Mouse (Mus musculus) embryonic fibroblast, embryonic 13.5 days (primary cell): ENCODE data around the gene Gnl1. TPM values are rescaled to one million over a fixed set of nuclear protein-coding genes. Genes with fewer than 3 reads are reported as not detected.
A peak's percentile ranks its signal among the peaks of the same experiment; 100 is the strongest.
"Not testable (repeated sequence)": the region's sequence is repeated elsewhere in the genome, so short reads cannot be mapped to it uniquely, and the experiment has no call there.

Source experiments
- H3K27ac ChIP-seq: 2 replicates; pipeline ENCODE4 v1.5.1; 2012; ENCODE audit warnings: low read length, control low read depth, inconsistent platforms; ENCODE audit not compliant: insufficient read depth
- H3K4me1 ChIP-seq: 2 replicates; pipeline ENCODE4 v1.6.1; 2011; ENCODE audit warnings: low read length; ENCODE audit not compliant: control insufficient read depth, insufficient read depth
- H3K4me3 ChIP-seq: 2 replicates; pipeline ENCODE4 v1.5.1; 2011; ENCODE audit warnings: mild to moderate bottlenecking, control low read depth, low read length; ENCODE audit not compliant: insufficient read depth
- CTCF ChIP-seq: IDR thresholded peaks from 2 replicates; pipeline ENCODE4 v1.5.1; 2011; ENCODE audit warnings: mild to moderate bottlenecking, control low read depth, low read length, moderate library complexity, borderline replicate concordance; ENCODE audit not compliant: insufficient read depth
- POLR2A ChIP-seq: IDR thresholded peaks from 2 replicates; pipeline ENCODE4 v1.6.1; 2011; ENCODE audit warnings: low read depth, mild to moderate bottlenecking, control low read depth, low read length, moderate library complexity
- polyA plus RNA-seq: library from polyadenylated mRNA; stranded (reverse); fragments of >200 nt; gene quantifications from 2 replicates; pipeline ENCODE4 v1.2.4, GENCODE M21; 2011; ENCODE audit warnings: low read depth; ENCODE audit not compliant: missing spikeins, insufficient read length

The Gnl1 gene
- 40.0 and 40.9 TPM in 2 replicates for polyA plus RNA-seq

DNA sequence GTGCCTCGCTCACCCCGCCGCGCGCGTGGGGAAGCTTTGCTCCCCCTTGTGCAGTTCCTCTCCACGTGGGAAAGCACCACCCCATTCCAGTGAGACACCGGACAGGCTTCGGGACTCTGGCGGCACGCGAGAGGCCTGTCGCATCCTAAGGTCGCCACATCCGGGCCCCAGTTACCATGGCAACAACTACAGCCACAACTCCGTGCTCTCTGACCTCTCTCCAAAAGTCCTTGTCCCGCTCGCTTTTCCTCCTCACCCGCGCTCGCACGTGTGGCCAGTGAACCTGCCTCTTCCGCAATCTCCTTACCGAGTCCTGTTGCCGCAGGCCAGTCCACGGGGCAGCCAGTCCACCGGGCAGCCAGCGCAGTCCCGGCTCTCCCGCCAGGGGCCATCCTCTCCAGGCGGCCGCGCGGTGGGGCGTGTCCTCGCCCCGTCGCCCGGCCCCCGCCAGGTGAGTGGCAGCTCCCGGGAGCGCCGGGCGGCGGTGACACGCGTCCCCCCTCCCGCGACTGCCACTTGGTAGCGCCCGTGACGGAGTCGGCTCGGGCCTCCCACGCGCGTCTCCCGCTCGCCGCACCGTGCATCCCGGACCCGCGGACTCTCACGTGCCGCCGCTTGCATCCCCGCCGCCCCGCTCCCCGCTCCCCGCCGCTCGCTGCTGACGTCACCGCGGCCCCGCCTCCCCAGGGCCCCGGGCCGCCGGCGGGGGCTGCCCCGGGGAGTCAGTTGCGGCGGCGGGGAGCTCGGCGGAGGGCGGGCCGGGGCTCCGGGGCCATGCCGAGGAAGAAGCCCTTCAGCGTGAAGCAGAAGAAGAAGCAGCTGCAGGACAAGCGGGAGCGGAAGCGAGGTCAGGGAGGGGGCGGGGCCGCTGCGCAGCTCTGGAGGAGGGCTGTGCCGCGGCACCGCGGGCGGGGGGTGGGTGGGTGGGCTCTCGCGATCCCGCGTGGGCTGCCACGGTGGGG is at the start of gene Gnl1, which contains the start of gene Prr3:
TSS of gene Gnl1 (plus strand) at position 451 of the 962 bp plus-strand sequence.
TSS of gene Prr3 (minus strand) at position 836 of the 962 bp plus-strand sequence.
- Histone ChIP-seq H3K4me1 (peaks cover 9% of the 10 kb centered on the region; the same call in 1 of the 2 replicates), H3K27ac (peak within 1 kb of the TSS; percentile 95), H3K4me3 (peak within 1 kb of the TSS; percentile 86)
- TF ChIP-seq CTCF (no peak), POLR2A (peak; percentile 51)

DNA sequence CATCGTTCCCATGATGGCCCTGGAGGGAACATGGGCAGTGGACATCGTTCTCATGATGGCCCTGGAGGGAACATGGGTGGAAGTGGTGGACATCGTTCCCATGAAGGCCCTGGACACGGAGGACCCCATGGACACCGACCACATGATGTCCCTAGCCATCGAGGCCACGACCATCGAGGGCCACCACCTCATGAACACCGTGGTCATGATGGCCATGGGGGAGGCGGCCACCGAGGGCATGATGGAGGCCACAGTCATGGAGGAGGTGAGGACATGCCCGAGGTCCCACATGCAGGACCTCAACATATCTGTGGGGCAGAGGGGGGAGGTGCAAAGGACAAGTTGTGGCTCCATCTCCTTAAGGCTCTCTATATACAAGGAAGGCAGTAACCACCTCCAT is 49.0 kb upstream of the Gnl1 start:
- Histone ChIP-seq H3K4me1 (no peaks in the 10 kb centered on the region), H3K4me3 (no peak overlapping the region), H3K27ac (no peak overlapping the region)
- no peak for TF ChIP-seq POLR2A
- no peak for TF ChIP-seq CTCF

DNA sequence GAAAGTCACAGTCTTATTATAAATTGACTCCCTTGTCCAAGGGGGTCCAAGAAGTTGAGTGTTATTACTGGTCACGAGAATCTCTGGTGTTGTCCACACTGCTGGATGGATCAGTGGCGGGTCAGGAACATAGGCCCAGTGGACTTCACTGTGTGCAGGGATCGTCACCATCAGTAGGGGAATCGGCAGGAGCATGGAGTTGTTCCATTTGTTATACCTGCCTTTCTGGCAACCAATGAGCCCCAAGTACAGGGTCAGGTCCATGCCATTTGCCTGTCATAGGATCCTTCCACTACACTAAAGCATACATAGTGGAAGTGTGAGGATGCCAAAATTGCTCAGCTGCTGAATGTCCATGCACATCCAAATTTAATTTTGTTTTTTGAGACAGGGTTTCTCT is 47.0 kb upstream of the Gnl1 start:
- H3K27ac ChIP-seq = no peak overlapping the region
- no peak overlapping the region for H3K4me3 ChIP-seq
- TF ChIP-seq POLR2A = no peak
- no peak for TF ChIP-seq CTCF
- H3K4me1 ChIP-seq = no peaks in the 10 kb centered on the region

DNA sequence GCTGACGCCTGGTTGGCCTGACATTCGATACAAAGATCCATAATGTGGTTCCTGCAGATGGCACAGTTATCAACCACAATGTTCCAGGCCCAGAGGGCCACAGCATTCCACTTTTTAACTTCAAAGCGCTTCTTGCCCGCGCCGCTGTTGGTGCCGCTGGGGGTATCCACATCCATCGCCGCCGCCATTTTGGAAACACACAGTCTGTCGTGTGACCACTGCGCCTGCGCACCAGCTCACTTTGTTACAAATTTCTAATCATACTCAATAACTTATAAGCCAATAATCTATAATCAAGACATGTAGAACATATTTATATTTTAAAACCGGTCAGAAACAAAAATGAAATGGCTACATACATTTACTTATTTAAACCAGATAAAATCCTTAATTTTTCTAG is 43.9 kb upstream of the Gnl1 start:
- not testable (repeated sequence) for H3K27ac ChIP-seq, H3K4me1 ChIP-seq, H3K4me3 ChIP-seq

DNA sequence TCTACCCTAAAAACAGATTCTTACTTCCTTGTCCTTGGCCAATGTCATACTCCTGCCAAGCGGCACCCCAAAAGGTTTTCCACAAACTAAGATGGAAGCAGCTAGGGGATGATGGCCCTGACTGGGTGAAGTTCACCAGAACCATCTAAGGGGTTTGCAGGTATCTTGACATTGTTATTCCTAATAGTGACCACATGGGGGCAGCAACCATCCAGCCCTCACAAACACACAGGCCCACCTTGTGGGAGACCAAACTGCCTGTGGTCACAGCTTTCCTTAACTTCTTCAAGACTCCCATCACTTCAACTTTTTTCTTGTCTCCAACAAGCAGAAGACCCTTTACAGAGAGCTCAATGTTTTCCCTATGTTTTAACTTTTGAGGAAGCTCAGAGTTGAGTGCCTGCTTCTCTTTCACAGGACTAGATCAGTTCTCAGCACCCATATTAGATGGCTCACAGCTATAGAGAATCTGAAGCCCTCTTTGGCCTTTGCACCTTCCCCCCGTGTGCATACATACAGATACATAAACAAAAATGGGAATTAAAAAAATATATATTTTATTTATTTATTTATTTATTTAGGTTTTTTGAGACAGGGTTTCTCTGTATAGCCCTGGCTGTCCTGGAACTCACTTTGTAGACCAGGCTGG is 41.8 kb upstream of the Gnl1 start:
- TF ChIP-seq CTCF (peak; percentile 56; the same call in 1 of the 2 replicates), POLR2A (no peak)
- Histone ChIP-seq H3K27ac (no peak overlapping the region), H3K4me1 (no peaks in the 10 kb centered on the region), H3K4me3 (no peak overlapping the region)

DNA sequence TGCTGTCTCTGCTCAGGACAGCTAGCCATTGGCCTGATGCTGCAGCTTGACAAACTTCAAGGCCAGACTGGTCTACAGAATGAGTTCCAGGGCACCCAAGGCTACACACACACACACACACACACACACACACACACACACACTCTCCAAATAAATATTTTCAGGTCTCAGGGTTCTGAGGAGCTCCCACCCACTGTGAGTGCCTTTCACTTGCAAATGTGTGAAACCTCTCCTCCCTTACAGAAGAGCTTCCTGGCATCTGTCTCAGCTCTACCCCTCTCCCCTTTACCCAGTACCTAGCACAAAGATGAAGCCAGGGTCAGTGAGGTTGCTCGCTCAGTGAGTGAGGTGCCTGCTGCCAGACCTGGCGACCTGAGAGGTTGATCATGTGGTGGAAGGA is 40.5 kb upstream of the Gnl1 start:
- Histone ChIP-seq H3K4me3 (no peak overlapping the region), H3K27ac (no peak overlapping the region), H3K4me1 (no peaks in the 10 kb centered on the region)
- TF ChIP-seq POLR2A = no peak
- no peak for TF ChIP-seq CTCF

DNA sequence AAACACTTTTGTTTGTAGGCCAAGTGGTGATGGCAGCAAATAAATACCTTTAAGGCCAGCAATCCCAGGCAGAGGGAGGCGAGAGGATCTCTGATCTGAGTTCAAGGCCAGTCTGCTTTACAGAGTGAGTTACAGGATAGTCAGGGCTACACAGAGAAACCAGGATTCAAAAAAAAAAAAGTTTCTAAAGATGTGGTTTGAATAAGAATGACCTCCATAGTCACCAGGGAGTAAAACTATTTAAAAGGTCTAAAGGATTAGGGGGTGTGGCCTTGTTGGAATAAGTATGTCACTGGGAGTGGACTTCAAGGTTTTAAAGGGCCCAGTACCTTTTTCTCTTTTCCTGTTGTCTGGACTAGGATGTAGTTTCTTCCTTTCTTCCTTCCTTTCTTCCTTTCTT is 39.7 kb upstream of the Gnl1 start:
- H3K4me1 ChIP-seq = no peaks in the 10 kb centered on the region
- TF ChIP-seq POLR2A (no peak), CTCF (no peak)
- no peak overlapping the region for H3K4me3 ChIP-seq
- no peak overlapping the region for H3K27ac ChIP-seq

DNA sequence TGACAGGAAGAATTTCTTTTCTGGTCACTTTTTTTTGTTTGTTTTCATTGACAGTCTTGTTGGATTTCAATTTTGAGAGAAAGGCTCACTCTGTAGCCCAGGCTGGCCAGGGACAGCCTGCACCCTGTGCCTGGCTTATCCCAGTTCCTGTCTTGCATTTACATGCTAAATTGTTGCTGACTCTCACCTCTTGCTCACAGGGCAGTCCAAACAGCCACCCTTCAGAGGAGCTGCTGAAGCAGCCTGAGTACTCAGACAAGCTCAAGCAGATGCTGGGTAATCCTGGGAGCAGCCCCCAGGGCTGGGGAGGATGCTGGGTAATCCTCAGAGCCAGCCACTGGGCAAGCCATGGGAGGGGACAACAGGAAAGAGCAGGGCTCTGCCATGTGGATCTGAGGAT is 28.7 kb upstream of the Gnl1 start:
- H3K4me3 ChIP-seq, H3K4me1 ChIP-seq, H3K27ac ChIP-seq: not testable (repeated sequence)

DNA sequence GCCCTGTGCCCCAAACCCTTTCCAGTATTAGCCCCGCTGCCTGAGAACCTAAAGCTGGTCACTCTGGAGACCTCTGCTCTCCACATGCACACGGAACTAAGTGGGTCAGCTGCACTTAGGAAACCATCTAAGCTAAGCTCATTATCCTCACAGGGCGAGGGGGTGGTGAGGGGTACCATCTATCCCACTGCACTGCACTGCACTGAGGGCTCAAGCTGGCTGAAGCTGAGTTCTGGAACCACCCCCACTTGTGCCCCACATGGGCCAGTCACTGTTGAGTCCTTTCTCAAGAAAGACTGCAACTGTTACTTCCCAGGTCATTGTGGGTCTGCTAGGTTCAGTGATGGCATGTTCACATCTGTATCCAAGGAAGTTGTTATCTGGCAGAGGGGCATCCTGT is 27.1 kb upstream of the Gnl1 start:
- H3K4me1 ChIP-seq, H3K4me3 ChIP-seq, H3K27ac ChIP-seq: not testable (repeated sequence)

DNA sequence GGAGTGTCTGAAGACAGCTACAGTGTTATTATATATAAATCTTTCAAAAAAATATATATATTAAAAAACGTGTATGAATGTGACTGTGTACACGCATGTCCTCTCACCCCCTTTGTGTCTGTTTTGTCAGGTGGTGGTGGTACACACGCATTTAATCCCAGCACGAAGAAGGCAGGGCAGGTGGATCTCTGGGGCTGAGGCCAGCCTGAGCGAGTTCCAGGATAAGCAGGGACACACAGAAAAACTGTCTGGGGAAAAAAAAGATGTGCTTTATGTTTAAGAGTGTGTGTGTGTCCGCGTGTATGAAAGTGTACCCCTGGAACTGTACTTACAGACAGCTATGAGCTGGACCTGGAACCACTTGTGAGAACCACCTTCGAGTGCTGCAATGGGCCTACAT is 25.0 kb upstream of the Gnl1 start:
- TF ChIP-seq POLR2A = no peak
- TF ChIP-seq CTCF = no peak
- H3K4me3 ChIP-seq = no peak overlapping the region
- H3K4me1 ChIP-seq = no peaks in the 10 kb centered on the region
- H3K27ac ChIP-seq = no peak overlapping the region
